Mouse (Mus musculus): Measurements from ENCODE around the gene Katnal1. TPM values are rescaled to one million over a fixed set of nuclear protein-coding genes. Genes with fewer than 3 reads are reported as not detected.

Gene Katnal1
- polyA plus RNA-seq, 1 experiment from 2014 or later = 13.7 TPM

DNA sequence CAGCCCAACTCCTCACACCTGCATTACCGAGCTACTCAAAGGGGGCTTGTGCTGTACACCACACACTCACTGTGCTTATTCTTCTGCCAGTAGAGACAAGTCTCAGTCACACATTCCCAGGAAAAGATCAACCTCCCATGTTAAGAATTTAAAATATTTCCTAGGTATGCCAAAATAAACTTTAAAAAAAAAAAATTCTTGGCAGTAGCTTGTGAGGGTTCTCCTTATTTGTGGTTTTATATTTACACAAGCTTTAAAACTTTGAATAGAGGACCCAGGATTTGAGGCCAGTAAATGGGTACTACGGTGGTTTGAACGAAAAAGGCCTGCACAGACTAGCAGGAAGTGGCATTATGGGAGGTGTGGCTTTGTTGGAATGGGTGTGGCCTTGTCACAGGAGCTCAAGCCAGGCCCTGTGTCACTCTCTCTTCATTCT, 7.4 kb upstream of the Katnal1 start:
- peaks cover 24% of the 10 kb centered on the region for H3K4me1 ChIP-seq
- H3K27ac ChIP-seq = no peak overlapping the region
- no peaks in the 10 kb centered on the region for H3K36me3 ChIP-seq
- no peak overlapping the region for H3K4me2 ChIP-seq
- H3K4me3 ChIP-seq (replicated peaks) = no peak overlapping the region
- no peaks in the 10 kb centered on the region for H3K27me3 ChIP-seq
- no peak overlapping the region for H3K9ac ChIP-seq
- ATAC-seq (replicated peaks; ENCODE audit: low FRiP score) = no peak
- peaks cover 3% of the 10 kb centered on the region; the same call in 1 of the 2 replicates for H3K9me3 ChIP-seq (replicated peaks)
- 74% methylated on average over 3 of the region's 3 CpGs for WGBS

DNA sequence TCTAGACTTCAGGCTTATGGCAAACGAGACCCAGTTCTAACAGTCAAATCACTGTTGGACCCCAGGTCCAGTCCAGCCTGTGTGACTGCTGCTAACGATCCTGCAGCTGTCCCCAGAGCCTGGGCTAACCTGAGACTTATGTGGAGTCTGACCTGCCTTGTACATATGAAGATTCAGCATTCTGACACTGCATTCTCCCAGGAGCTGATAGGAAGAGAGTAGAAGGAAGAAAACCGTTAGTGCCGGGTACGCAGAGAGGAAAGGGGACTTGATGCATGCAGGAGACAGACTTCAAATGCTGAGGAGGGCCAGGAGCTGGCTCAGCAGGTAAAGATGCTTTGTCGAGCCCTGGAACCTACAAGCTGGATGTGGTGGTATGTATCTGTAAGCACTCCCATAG, 6.8 kb upstream of the Katnal1 start:
- H3K27ac ChIP-seq = no peak overlapping the region
- no peaks in the 10 kb centered on the region for H3K27me3 ChIP-seq
- no peak for ATAC-seq (replicated peaks; ENCODE audit: low FRiP score)
- peaks cover 3% of the 10 kb centered on the region; the same call in 1 of the 2 replicates for H3K9me3 ChIP-seq (replicated peaks)
- no peak overlapping the region for H3K4me2 ChIP-seq
- WGBS = 89% methylated on average over 6 of the region's 6 CpGs
- peaks cover 26% of the 10 kb centered on the region for H3K4me1 ChIP-seq
- no peaks in the 10 kb centered on the region for H3K36me3 ChIP-seq
- no peak overlapping the region for H3K4me3 ChIP-seq (replicated peaks)
- no peak overlapping the region for H3K9ac ChIP-seq

DNA sequence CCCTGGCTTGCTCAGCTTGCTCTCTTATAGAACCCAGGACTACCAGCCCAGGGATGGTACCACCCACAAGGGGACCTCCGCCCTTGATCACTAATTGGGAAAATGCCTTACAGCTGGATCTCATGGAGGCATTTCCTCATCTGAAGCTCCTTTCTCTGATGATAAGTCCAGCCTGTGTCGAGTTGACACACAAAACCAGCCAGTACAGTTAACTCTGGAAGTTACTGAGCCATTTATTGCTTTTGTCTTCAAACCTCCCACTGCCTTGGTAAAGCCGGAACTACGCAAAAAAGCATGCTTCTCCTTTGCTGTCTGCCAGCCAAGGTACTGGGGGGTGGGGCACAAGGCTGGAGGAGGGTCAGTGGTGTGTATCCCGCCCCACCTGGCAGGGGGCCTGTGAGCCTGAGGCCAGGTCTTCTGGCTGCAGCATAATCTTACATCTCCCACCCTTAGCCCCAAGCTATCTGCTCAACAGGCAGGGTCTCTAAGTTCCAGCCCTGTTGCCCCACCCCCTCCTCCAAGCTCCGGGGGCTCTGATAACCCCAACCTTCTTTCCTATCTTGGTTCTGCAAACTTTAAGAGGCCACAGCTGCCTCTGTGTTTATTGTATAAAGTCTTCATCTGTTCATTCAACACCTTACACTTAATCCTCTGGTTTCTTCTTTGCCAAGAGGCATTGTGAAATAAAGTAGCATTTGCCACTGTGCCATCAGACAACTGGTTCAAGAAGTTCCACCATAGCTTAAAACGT, 6.1 kb upstream of the Katnal1 start:
- Histone ChIP-seq H3K4me1 (peaks cover 28% of the 10 kb centered on the region), H3K4me2 (no peak overlapping the region), H3K4me3 (replicated peaks) (no peak overlapping the region), H3K36me3 (no peaks in the 10 kb centered on the region), H3K27me3 (no peaks in the 10 kb centered on the region), H3K9ac (no peak overlapping the region), H3K9me3 (replicated peaks) (peaks cover 3% of the 10 kb centered on the region; the same call in 1 of the 2 replicates), H3K27ac (peak overlapping the region; percentile 45; the same call in 1 of the 2 replicates)
- WGBS = 41% methylated on average over 7 of the region's 7 CpGs
- peak; percentile 55 for ATAC-seq (replicated peaks; ENCODE audit: low FRiP score)

DNA sequence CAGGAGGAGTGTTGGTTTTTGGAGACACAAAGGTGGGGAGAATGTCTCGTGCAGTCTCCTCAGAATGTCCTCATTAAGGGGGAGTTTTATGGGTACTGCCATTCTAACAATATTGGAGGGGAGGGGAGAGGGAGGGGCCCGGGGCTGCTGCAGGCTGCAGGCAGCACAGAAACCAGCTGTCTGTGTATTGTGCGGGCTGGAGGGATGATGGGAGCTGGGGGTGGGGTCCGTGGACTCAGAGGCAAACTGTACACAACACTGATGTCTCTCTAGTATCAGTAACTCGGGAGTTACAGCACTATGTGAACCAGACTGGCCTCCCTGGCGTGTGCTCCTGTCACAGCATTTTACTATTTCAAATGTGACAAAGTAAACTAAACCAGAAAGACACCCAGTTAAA, 5.3 kb upstream of the Katnal1 start:
- Histone ChIP-seq H3K4me2 (no peak overlapping the region), H3K4me1 (peaks cover 20% of the 10 kb centered on the region), H3K9me3 (replicated peaks) (peaks cover 3% of the 10 kb centered on the region; the same call in 1 of the 2 replicates), H3K4me3 (replicated peaks) (no peak overlapping the region), H3K27ac (no peak overlapping the region), H3K9ac (no peak overlapping the region), H3K36me3 (no peaks in the 10 kb centered on the region), H3K27me3 (no peaks in the 10 kb centered on the region)
- WGBS = 19% methylated on average over 6 of the region's 6 CpGs
- peak; percentile 34; the same call in 1 of the 2 replicates for ATAC-seq (replicated peaks; ENCODE audit: low FRiP score)

DNA sequence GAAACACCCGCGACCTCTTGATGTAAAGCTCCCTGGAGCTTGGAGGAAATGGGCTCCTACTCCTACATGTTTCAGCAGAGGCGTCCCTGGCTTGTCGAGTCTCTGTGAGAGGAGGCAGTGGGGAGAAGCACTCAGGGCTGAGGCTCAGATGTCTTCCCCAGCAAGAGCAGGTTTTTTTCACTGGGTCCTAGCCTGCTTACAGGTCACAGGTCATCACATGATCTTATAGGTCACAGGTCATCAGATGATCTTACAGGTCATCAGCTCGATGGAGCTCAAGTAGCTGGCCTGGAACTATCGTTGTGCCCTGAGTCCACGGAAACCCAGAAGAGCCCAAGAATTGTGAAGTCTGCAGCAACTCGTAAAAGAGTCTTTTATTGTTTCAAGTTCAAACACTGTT, 4.6 kb upstream of the Katnal1 start:
- Histone ChIP-seq H3K36me3 (no peaks in the 10 kb centered on the region), H3K9me3 (replicated peaks) (peaks cover 3% of the 10 kb centered on the region; the same call in 1 of the 2 replicates), H3K9ac (no peak overlapping the region), H3K4me1 (peaks cover 25% of the 10 kb centered on the region), H3K27ac (0 out of 2 replicates have a peak overlapping the region, but pooled peaks have one; percentile 35), H3K4me3 (replicated peaks) (no peak overlapping the region), H3K4me2 (no peak overlapping the region), H3K27me3 (no peaks in the 10 kb centered on the region)
- ATAC-seq (replicated peaks; ENCODE audit: low FRiP score) = no peak
- 13% methylated on average over 8 of the region's 8 CpGs for WGBS

DNA sequence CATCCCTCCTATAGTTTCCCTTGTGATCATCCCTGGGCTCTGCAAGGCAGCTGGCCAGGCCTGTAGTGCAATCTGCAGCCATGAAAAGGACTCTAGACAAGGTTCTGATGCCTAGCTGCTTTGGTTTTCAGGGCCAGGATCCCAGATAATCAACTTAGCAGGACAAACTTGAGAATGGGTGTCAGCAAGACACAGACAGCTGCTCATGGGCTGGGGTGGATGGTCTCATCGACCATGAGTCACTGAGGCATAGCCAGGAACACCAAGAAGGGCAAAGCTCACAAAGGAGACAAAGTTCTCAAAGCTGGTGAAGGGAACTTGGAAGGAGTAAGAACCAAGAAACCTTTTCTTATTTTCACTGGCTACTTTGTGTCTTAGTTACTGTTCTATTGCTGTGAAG, 2.2 kb upstream of the Katnal1 start:
- H3K27me3 ChIP-seq = no peaks in the 10 kb centered on the region
- H3K4me3 ChIP-seq (replicated peaks) = no peak overlapping the region
- no peak overlapping the region for H3K9ac ChIP-seq
- H3K27ac ChIP-seq = 0 out of 2 replicates have a peak overlapping the region, but pooled peaks have one; percentile 46
- H3K4me1 ChIP-seq = peaks cover 33% of the 10 kb centered on the region
- H3K9me3 ChIP-seq (replicated peaks) = no peaks in the 10 kb centered on the region
- ATAC-seq (replicated peaks; ENCODE audit: low FRiP score) = no peak
- H3K4me2 ChIP-seq = no peak overlapping the region
- WGBS = 61% methylated on average over 1 of the region's 1 CpGs
- no peaks in the 10 kb centered on the region for H3K36me3 ChIP-seq

DNA sequence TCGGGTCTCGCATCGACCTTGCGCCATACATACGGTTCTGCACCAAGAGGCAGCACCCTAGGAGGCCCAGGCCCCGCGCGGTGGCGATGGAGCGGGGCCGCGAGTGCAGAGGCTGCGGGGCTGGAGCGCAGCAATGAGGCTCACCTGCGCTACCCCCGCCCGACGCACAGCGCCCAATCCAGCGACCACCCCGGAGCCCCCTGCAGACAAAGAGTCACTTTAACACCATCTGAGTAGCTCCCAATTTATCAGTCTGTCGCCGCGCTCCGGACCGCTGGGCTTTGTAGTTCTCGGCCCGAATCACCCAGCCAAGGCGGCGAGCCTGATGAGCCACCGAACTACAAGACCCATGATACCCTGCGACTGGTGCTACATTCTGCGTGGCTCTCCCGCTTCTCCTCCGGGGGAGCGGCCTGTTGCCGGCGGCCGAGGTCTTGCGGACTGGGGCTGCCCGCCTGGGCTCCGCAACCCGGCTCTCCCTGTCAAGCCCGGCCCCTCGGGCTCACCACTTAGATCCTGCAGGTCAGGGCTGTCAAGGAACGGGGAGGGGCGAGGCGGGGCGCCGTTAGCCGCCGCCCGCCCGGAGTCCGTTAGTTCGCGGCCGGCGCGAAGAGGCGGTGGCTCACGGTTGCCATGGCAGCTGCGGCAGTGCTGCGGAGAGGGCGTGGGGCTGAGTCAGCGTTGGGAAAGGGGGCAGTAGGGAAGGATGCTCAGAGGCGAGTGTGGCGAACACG, 571 bp downstream of the Katnal1 start:
- Histone ChIP-seq H3K4me2 (peak overlapping the region; percentile 90), H3K27me3 (no peaks in the 10 kb centered on the region), H3K36me3 (peaks cover 7% of the 10 kb centered on the region; the same call in 1 of the 2 replicates), H3K4me1 (peaks cover 36% of the 10 kb centered on the region), H3K27ac (peak overlapping the region; percentile 86), H3K4me3 (replicated peaks) (peak overlapping the region; percentile 65), H3K9me3 (replicated peaks) (no peaks in the 10 kb centered on the region), H3K9ac (peak overlapping the region; percentile 72)
- WGBS = under 1% methylated on average over 69 of the region's 69 CpGs
- peak; percentile 99 for ATAC-seq (replicated peaks; ENCODE audit: low FRiP score)

DNA sequence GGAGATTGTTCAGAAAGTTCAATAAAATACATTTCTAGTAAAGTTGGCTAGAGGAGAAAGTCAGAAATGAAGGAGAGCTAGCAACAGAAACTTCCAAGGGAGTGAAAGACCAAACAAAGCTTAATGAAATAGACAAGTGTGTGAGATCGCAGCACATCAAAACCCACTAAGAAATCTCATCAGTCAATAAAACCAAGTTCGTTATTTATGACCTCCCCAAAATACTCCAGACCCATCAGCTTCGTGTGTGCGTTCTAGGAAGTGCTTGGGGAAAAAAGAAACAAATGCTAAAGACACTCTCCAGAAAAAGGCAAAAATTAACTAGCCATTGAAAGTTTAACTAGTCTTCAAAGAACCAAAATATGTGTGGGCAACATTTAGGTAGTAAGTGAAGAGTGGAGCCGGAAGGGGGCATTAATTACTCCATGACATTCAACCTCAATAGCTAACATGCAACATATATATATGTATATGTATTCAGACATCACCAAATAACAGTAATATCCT, 1.4 kb downstream of the Katnal1 start:
- Histone ChIP-seq H3K4me3 (replicated peaks) (peak overlapping the region; percentile 65), H3K27me3 (no peaks in the 10 kb centered on the region), H3K9me3 (replicated peaks) (no peaks in the 10 kb centered on the region), H3K36me3 (peaks cover 7% of the 10 kb centered on the region; the same call in 1 of the 2 replicates), H3K4me2 (peak overlapping the region; percentile 90), H3K9ac (peak overlapping the region; percentile 72), H3K27ac (peak overlapping the region; percentile 86), H3K4me1 (peaks cover 38% of the 10 kb centered on the region)
- 31% methylated on average over 5 of the region's 5 CpGs for WGBS
- no peak for ATAC-seq (replicated peaks; ENCODE audit: low FRiP score)

DNA sequence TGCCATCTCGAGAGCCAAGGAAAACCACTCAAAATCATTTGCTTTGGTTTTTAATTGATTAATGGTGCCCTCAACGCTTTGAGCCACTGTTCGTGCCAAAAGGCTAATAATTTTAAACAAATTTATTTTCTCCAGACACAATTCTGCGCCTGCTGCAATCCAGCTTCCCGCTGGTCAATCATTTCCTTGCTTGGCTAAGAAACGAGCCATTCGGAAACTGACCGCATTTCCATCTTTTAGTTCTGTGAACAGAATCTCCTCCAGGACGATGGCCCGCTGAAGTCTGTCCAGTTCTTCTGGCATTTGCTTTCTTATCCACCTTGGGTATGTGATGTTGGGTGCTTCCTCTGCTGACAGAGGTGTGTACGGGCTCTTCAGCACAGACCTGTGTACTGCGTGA, 4.5 kb downstream of the Katnal1 start:
- WGBS = 63% methylated on average over 12 of the region's 12 CpGs
- ATAC-seq (replicated peaks; ENCODE audit: low FRiP score) = no peak
- Histone ChIP-seq H3K4me2 (no peak overlapping the region), H3K36me3 (peaks cover 7% of the 10 kb centered on the region; the same call in 1 of the 2 replicates), H3K4me3 (replicated peaks) (no peak overlapping the region), H3K27me3 (no peaks in the 10 kb centered on the region), H3K9ac (no peak overlapping the region), H3K9me3 (replicated peaks) (no peaks in the 10 kb centered on the region), H3K4me1 (peaks cover 34% of the 10 kb centered on the region), H3K27ac (no peak overlapping the region)

DNA sequence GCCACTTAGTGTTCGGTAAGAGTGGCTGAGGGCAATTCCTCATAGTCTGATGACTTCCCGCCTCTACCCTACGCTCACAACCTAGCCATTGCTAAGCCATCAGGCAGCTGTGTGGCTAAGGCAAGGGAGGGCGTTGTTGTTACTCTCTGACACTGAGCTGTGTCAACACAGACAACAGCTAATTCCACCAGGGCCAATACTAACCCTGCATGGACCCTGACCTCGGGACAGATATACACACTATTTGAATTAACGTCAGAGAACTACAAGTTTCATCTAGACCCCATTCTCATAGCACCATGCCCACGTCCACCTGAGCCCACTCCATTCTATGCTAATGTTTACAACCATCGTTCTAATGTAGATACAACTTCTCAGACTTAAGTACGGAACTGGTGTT, 5.1 kb downstream of the Katnal1 start:
- 64% methylated on average over 9 of the region's 9 CpGs for WGBS
- ATAC-seq (replicated peaks; ENCODE audit: low FRiP score) = no peak
- Histone ChIP-seq H3K4me2 (0 out of 2 replicates have a peak overlapping the region, but pooled peaks have one; percentile 30), H3K36me3 (peaks cover 7% of the 10 kb centered on the region; the same call in 1 of the 2 replicates), H3K9me3 (replicated peaks) (no peaks in the 10 kb centered on the region), H3K27ac (no peak overlapping the region; the same call in 1 of the 2 replicates), H3K27me3 (no peaks in the 10 kb centered on the region), H3K4me1 (peaks cover 34% of the 10 kb centered on the region), H3K4me3 (replicated peaks) (no peak overlapping the region), H3K9ac (no peak overlapping the region)

DNA sequence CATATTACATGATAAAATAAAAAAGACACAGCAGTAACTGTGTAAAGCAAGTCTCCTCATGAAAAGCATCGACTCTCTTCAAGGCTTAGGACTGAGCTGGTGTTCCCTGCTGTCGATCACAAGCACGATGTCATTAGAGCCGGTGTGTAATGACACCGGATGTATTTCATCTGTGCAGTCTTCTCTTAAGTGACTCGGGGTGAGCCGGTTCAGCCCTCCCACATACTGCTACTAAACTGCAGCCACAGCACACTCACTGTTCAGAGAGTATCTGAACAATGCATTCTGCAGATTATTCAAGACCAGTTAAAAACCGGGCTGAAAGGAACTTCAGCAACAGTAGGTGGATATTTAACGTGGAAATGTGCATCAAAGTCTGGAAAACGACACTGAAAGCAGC, 5.7 kb downstream of the Katnal1 start:
- peak overlapping the region; percentile 30; the same call in 1 of the 2 replicates for H3K4me2 ChIP-seq
- peaks cover 39% of the 10 kb centered on the region for H3K4me1 ChIP-seq
- no peaks in the 10 kb centered on the region for H3K27me3 ChIP-seq
- ATAC-seq (replicated peaks; ENCODE audit: low FRiP score) = no peak
- no peak overlapping the region for H3K9ac ChIP-seq
- 0 out of 2 replicates have a peak overlapping the region, but pooled peaks have one; percentile 10 for H3K27ac ChIP-seq
- 26% methylated on average over 10 of the region's 10 CpGs for WGBS
- H3K36me3 ChIP-seq = peaks cover 7% of the 10 kb centered on the region; the same call in 1 of the 2 replicates
- H3K9me3 ChIP-seq (replicated peaks) = no peaks in the 10 kb centered on the region
- no peak overlapping the region for H3K4me3 ChIP-seq (replicated peaks)

DNA sequence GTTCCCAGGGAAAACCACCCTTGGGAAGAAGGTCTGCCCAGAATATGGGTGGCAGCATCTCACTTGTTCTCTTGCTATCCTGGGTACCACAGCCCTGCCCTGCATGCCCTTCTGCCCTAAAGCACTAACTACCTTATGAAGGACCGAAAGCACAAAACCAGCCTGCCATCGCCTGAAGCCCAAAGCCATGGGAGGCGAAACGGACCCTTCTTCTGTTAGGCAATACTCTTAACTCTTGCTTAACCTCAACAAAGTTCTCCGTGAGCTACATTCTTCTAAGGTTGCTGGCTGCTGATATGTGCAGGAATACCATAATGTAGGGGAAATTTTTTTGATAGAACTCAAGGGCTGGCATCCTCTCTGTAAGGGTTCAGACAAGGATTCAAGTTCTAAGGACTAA, 6.3 kb downstream of the Katnal1 start:
- Histone ChIP-seq H3K4me1 (peaks cover 41% of the 10 kb centered on the region), H3K4me3 (replicated peaks) (no peak overlapping the region), H3K36me3 (peaks cover 11% of the 10 kb centered on the region), H3K27ac (no peak overlapping the region), H3K27me3 (no peaks in the 10 kb centered on the region), H3K9me3 (replicated peaks) (no peaks in the 10 kb centered on the region), H3K4me2 (no peak overlapping the region), H3K9ac (no peak overlapping the region)
- ATAC-seq (replicated peaks; ENCODE audit: low FRiP score) = no peak
- 74% methylated on average over 5 of the region's 5 CpGs for WGBS

All from kidney, embryonic 15.5 days (tissue).